Mouse (Mus musculus): ENCODE measurements at regions not wholly inside any gene's neighbourhood (a gene's known extent, or its start where the extent isn't known, plus 50 kb on each side); places are given as distances from the start of the nearest gene placed in this dataset.

GRCm38 (mm10) chr3:20590143-20590542 lies 223.2 kb upstream of the Agtr1b start:
- Histone ChIP-seq H3K27ac (no peak overlapping the region), H3K4me3 (no peak overlapping the region)
- peak; percentile 35 to 55 for DNase-seq (ENCODE audit: low spot score in 2 of 2)
- TF ChIP-seq CTCF (conservative IDR thresholded peaks at IDR 0.05), result peak; percentile 99

DNA sequence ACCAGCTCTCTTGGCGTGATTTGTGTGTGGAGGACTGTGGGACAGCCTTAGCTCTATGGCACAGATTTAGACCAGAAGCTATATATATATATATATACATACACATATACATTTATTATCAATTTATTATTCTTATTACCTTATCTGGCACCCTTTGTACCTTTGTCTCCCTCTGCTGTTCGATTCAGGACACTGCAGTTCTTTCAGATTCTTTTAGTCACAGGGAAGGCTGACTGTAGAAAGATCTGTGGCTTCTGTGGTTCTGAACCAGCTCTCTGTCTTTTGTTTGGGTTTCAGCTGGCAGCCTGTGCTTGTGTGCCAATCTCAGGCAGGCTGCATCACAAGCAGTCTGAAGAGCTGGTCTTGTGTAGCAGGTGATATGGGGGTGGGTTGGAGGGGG lies 184.6 kb upstream of the Agtr1b start:
- Histone ChIP-seq H3K27ac (no peak overlapping the region), H3K4me3 (no peak overlapping the region)
- TF ChIP-seq CTCF (conservative IDR thresholded peaks at IDR 0.05), result peak; percentile 70
- DNase-seq (ENCODE audit: low spot score in 2 of 2), result peak in 1 of 2 experiments; percentile 11

- no peak for TF ChIP-seq CTCF (conservative IDR thresholded peaks at IDR 0.05)
- DNase-seq (ENCODE audit: low spot score in 2 of 2), result no peak
- H3K4me3 ChIP-seq, result no peak overlapping the region
- H3K27ac ChIP-seq, result no peak overlapping the region
Observed at GRCm38 (mm10) chr3:20543991-20544390, 177.0 kb upstream of the Agtr1b start.

- no peak for TF ChIP-seq CTCF (conservative IDR thresholded peaks at IDR 0.05)
- Histone ChIP-seq H3K4me3 (no peak overlapping the region), H3K27ac (no peak overlapping the region)
- DNase-seq (ENCODE audit: low spot score in 2 of 2), result no peak
Observed at GRCm38 (mm10) chr3:20538492-20539004, 171.6 kb upstream of the Agtr1b start.

- DNase-seq (ENCODE audit: low spot score in 2 of 2), result peak in 1 of 2 experiments; percentile 10
- peak; percentile 83 for TF ChIP-seq CTCF (conservative IDR thresholded peaks at IDR 0.05)
- Histone ChIP-seq H3K4me3 (no peak overlapping the region), H3K27ac (no peak overlapping the region)
Observed at GRCm38 (mm10) chr3:20520738-20521137, 153.8 kb upstream of the Agtr1b start.

DNA sequence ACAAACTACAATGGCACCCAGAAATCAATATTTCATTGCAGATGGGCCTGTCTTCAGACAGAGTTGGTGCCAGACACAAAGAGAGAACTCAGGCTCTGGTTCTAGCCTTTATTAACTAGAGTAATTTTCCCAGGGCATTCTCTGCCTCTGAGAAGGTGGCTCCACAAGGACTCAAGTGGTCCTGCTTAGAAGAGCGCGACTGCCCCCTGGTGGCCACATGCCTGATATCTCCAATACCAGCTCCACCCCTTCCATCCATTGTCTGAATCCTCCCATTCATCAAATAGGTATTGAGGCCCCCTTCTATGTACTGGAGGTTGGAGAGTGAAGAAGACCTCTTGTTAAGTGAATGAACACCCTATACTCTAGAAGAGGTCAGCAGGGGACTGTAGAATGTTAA lies 142.2 kb upstream of the Agtr1b start:
- peak; percentile 80 for TF ChIP-seq CTCF (conservative IDR thresholded peaks at IDR 0.05)
- no peak overlapping the region for H3K4me3 ChIP-seq
- peak; percentile 65 to 83 for DNase-seq (ENCODE audit: low spot score in 2 of 2)
- H3K27ac ChIP-seq, result no peak overlapping the region

DNA sequence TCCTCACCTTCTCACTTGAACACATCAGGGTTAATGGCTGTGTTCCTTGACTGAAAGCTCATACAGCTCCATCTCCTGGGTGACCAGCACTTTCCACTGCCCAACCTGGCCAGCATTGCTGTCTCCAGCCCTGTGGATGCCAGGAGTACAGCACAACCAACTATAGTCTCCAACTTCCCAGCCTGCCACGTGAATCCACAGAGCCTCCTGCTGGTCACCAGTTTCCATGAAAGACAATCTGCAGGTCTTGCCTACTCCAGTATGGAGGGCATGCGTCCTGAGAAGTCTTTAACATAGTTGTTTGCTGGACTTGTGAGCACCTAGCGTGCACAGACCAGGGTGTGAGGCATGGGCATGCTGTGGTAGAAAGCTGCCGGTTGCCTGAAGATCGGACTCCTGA lies 138.6 kb upstream of the Agtr1b start:
- DNase-seq (ENCODE audit: low spot score in 2 of 2), result no peak
- H3K4me3 ChIP-seq, result no peak overlapping the region
- no peak overlapping the region for H3K27ac ChIP-seq
- peak; percentile 21 for TF ChIP-seq CTCF (conservative IDR thresholded peaks at IDR 0.05)
